Mouse (Mus musculus): Measurements from ENCODE around the gene Plac9a.
"Not testable (repeated sequence)": the region's sequence is repeated elsewhere in the genome, so short reads cannot be mapped to it uniquely, and the experiment has no call there.

The Plac9a gene

DNA sequence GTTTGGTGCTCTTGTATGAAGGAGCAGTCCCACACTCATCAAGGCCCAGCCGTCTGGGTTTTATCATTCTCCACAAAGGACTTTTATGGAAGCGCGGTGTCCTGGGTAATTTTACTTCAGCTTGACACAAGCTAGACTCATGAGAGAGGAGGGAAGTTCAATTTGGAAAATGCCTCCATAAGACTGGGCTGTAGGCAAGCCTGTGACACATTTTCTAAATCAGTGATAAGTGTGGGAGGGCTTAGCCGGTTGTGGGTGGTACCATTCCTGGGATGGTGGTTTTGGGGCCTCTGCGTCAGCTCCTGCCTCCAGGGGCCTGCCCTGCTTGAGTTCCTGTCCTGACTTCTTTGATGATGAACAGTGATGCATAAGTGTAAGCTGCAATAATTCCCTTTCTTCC lies 37.6 kb downstream of the Plac9a start:
- no peak for DNase-seq (ENCODE audit: low read depth, low spot score)

GRCm38 (mm10) chr14:25863721-25864120 lies 39.2 kb downstream of the Plac9a start:
- no peak for DNase-seq (ENCODE audit: low read depth, low spot score)

DNA sequence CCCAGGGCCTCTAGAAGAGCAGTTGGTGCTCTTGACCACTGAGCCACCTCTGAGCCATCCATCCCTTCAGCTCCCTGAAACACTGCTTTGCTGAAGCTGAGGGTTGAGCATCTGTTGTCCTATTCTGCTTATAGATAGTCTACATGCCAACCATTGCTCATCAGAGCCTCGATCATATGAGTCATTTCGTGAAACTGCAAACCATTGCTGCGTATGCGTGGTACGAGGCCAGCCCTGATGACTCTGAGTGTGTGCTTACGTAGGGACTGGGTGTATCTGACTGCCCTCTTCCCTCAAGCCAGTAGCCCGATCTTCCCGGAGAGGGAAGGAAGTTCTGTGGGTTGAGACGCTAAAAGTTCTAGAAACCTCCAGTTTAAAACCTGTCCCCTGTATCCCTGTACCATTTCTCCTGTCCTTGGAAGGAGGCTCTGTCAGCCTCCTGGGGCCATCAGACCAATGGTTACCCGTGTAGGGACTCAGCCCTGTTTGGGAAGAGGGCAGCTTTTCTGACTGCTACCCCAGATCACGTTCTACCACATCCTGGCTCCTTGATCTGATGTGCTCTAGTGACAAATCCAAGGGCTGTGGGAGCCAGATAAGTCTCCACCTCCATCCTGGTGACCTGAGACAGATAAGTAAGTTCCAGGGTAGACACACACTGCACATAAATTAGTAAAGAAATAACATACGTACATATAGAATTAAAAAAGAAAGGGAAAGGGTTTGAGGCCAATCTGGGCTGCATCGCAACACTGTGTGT lies 40.9 kb downstream of the Plac9a start:
- DNase-seq (ENCODE audit: low read depth, low spot score) = no peak

DNA sequence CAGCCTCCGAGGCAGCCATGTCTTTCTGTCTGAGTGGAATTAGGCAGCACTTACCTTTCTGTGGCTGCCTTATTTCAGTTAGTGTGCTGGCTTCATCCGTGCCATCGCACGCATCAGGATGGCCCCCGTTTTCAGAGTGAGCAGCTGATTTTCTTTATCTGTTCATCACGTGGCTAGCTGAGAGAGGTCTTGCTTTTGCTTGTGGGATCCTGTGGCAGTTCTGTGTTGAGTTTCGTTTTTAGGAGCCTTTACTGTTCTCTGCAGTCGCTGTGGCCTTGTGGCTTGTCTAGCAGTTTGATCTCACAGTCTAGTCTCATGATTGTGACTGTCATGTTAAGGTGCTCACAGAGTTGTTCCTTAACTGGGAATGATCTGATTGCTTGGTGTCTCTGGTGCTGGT lies 45.0 kb downstream of the Plac9a start:
- DNase-seq (ENCODE audit: low read depth, low spot score) = no peak

DNA sequence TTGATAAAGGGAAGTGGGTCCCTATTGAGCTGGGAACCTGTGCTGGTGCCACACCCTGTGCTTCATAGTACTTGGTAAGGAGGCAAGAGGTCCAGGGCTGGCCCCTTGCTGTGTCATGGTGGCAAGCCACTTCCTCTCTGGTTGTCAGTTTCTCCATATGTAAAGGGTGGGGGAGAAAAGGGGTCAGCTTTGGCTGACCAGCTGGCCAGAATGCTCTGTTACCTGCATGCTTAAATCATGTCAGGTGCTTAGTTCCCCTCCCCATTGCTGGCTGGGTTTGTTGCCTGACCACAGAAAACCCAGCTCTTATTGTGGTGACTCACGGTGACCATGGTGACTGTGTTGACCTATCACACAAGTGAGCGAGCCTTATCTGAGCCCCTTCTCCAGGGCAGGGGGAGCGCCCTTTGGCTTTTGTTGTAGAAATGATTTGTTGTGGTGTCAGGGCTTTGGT lies 45.7 kb downstream of the Plac9a start:
- no peak for DNase-seq (ENCODE audit: low read depth, low spot score)

DNA sequence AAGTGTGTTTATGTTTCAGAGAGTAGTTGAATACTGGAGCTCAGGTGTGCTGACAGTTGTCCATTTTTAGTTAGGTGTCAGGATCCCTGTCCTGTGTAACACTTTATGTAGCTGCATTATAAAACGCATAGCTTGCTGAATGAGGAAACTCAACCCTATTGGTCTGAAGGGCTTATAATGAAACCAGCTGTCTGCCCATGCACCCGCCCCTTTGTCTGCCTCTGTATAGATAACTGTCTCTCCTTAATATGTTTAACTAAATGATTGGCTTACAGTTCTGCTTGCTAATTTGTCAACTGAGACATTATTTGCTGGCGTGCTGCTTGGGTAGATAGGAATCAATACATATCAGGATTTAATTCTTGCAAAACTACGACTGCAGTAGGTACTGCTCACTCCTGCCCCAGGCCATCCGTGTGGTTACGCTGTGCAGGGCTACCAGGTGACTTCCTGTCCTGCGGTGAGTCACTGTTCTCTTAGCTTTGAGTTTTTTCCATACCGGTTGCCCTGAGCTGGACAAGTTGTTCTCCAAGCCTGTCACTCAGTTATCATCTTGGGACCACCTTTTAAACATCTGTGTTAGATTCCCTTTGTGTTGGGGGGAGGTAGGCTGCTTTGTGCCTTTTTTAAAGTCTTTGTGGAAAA lies 47.5 kb downstream of the Plac9a start:
- no peak for DNase-seq (ENCODE audit: low read depth, low spot score)

DNA sequence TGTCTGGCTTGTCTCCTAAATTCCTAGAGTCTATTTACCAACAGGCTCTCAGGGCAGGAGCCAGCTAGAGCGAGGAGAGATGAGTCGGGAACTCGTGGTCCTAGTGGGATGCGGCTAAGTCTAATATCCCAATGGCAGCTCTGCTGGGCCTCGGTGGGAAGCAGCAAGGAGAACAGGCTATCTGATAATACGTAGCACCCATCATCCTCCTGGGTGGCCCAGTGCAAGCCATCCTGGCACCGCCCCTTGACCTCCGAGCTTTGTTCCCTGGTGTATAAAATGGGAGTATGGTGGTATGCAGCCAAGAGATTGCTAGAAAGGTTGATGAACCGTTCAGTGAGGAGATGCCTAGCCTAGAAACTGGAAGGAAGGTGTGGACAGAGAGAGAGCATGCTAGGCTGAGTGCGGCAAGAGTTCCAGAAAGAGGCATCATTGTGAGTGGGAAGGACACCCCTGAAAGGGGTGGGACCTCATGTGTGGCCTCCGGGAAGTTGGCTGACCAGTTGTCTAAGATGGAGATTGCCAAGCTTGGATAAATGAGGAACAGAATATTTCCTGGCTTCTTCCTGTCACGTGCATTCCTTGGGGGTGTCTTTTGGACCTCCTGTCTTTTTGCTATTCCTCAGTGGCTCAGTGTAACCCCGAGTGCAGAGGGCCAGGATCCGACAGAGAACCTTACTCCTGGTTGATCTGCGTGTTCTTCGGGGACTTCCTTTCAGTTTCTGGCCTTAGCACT lies 49.0 kb downstream of the Plac9a start:
- no peak for DNase-seq (ENCODE audit: low read depth, low spot score)

- no peak for DNase-seq (ENCODE audit: low read depth, low spot score)
Observed at GRCm38 (mm10) chr14:25853295-25853694, 49.6 kb downstream of the Plac9a start.

GRCm38 (mm10) chr14:25852121-25852561 lies 50.8 kb downstream of the Plac9a start:
- no peak for DNase-seq (ENCODE audit: low read depth, low spot score)

- no peak for DNase-seq (ENCODE audit: low read depth, low spot score)
Observed at GRCm38 (mm10) chr14:25851189-25851588, 51.7 kb downstream of the Plac9a start.

GRCm38 (mm10) chr14:25850433-25850832 lies 52.5 kb downstream of the Plac9a start:
- no peak for DNase-seq (ENCODE audit: low read depth, low spot score)

GRCm38 (mm10) chr14:25848708-25849107 lies 54.2 kb downstream of the Plac9a start:
- not testable (repeated sequence) for DNase-seq (ENCODE audit: low read depth, low spot score)

DNA sequence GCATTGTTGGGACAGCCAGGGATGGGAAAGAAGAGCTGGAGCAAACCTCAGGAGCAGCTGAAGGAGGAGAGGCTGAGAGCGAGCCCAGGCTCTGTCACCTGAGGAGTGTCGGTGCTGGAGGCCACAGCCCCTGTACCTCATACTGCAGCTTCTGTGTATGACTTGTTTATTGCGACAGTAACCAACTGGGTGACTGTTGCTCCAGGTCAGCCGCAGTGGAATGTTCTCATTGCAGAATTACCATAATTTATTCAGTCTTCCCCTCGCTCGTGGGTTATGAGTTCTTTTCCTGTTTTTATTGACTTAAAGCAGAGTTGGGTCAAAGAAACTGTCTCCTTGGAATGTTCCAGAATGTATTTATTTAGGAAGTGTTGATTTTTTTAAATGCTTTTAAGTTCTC lies 54.7 kb downstream of the Plac9a start:
- DNase-seq (ENCODE audit: low read depth, low spot score) = no peak

DNA sequence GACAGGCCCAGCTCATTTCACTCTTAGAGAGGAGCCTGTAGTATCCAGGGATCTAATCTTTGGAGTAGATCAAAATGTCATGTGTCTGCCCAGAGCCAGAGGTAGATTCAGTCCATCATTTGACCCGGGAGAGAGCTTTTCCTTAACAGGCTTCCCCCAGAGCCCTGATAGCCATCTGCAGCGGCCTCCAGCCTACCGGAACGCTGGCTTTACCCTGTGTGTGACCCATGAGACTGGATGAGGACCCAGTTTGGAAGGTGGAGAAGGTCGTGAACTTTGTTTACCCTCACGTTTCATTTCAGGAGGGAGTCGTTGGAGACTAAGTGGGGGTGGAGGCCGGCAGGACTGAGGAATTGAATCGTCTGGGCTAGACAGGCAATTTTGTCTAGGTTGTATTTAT lies 55.2 kb downstream of the Plac9a start:
- DNase-seq (ENCODE audit: low read depth, low spot score) = no peak

DNA sequence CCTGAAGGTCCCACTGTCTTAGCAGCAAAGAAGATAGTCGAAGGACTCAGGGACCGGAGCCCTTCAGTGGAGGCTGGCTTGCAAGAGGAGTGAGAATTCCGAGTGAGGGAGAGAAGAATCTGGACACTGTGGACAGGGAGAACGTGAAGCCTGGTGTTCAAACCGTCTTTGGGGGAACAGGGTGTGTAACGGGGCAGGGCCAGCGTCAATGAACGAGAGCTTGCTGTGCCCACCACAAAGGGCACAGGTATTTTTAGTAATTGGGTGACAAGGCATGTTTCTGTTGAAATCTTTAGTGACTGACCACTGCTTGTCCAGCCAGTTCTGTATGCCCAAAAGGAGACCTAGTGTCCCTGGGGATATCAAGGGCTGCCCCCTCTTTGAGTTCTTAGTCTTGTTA lies 56.4 kb downstream of the Plac9a start:
- DNase-seq (ENCODE audit: low read depth, low spot score) = no peak

GRCm38 (mm10) chr14:25845832-25846383 lies 57.0 kb downstream of the Plac9a start:
- DNase-seq (ENCODE audit: low read depth, low spot score) = no peak

GRCm38 (mm10) chr14:25844372-25844771 lies 58.5 kb downstream of the Plac9a start:
- no peak for DNase-seq (ENCODE audit: low read depth, low spot score)

- DNase-seq (ENCODE audit: low read depth, low spot score) = no peak
Observed at GRCm38 (mm10) chr14:25842688-25843003, 60.3 kb downstream of the Plac9a start.

GRCm38 (mm10) chr14:25841991-25842687 lies 60.8 kb downstream of the Plac9a start, which contains the start of gene Anxa11:
Gene Anxa11, plus strand, starts transcription at chr14:25842156.
- no peak for DNase-seq (ENCODE audit: low read depth, low spot score)

GRCm38 (mm10) chr14:25841579-25841978 lies 61.3 kb downstream of the Plac9a start:
- DNase-seq (ENCODE audit: low read depth, low spot score) = no peak

- no peak for DNase-seq (ENCODE audit: low read depth, low spot score)
Observed at GRCm38 (mm10) chr14:25840961-25841360, 61.9 kb downstream of the Plac9a start.

DNA sequence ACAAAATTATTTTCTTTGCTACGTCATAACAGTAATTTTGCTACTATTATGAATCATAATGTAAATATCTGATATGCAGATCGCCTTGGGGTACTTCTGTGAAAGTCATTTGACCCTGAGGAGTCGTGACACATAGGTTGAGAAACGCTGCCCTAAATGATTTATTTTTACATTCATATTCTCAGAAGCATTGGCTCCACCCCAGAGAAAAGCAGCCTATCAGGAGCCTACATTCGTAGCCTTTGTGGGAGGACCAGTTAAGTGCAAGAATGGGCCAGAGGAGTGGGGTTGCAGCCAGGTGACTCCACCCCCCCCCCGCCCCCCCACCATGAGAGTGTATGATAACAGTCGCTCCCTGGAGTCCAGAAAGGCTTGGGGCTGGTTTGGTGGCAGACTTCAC lies 63.1 kb downstream of the Plac9a start:
- no peak for DNase-seq (ENCODE audit: low read depth, low spot score)

Data from brain, embryonic 18.5 days (tissue).